Mouse (Mus musculus) liver, embryonic 14.5 days (tissue): Measurements from ENCODE around the gene Rbm19. TPM values are rescaled to one million over a fixed set of nuclear protein-coding genes. Genes with fewer than 3 reads are reported as not detected.

Experiments
- ATAC-seq: fragments of 200-750 bp; cut with Nextera tagmentation; 2 replicates; pipeline ENCODE4 v1.8.0; 2017; ENCODE audit warnings: moderate number of reproducible peaks, mild to moderate bottlenecking, moderate library complexity; ENCODE audit not compliant: insufficient read depth
- DNase-seq, 3 experiments: peaks; one replicate each; pipeline ENCODE4 v3.0.0-alpha.2; 2012 to 2013; ENCODE audit warnings: low read depth in 3 of 3, low spot score in 3 of 3
- H3K27ac ChIP-seq: fragments of 300-500 bp; sonication (generic); 2 replicates; pipeline ENCODE4 v1.5.1; 2014; ENCODE audit warnings: moderate library complexity, mild to moderate bottlenecking, control low read depth, inconsistent platforms
- H3K27me3 ChIP-seq: fragments of 300-500 bp; sonication (generic); 2 replicates; pipeline ENCODE4 v1.6.1; 2014; ENCODE audit warnings: mild to moderate bottlenecking, low read length, moderate library complexity; ENCODE audit not compliant: control insufficient read depth, insufficient read depth
- H3K36me3 ChIP-seq: fragments of 300-500 bp; sonication (generic); replicated peaks from 2 replicates; pipeline ENCODE4 v1.6.1; 2014; ENCODE audit warnings: low read depth; ENCODE audit not compliant: control insufficient read depth, insufficient read depth
- H3K4me1 ChIP-seq, 2 experiments: fragments of 200-500 bp in 1 of 2; fragments of 300-500 bp in 1 of 2; sonication (generic) in 1 of 2; replicated peaks; 2 replicates each; pipeline ENCODE4 v1.6.1; 2012 to 2014; ENCODE audit warnings: antibody characterized with exemption in 1 of 2, inconsistent platforms in 1 of 2, low read length in 1 of 2; ENCODE audit not compliant: control insufficient read depth in 2 of 2, insufficient read depth in 2 of 2
- H3K4me2 ChIP-seq: fragments of 300-500 bp; sonication (generic); 2 replicates; pipeline ENCODE4 v1.6.1; 2014; ENCODE audit warnings: low read depth, mild to moderate bottlenecking, control low read depth, moderate library complexity
- H3K4me3 ChIP-seq, 2 experiments: fragments of 200-500 bp in 1 of 2; fragments of 300-500 bp in 1 of 2; sonication (generic) in 1 of 2; 2 replicates each; pipeline ENCODE4 v1.5.1; 2012 to 2014; ENCODE audit warnings: low read depth in 2 of 2, low read length in 2 of 2, mild to moderate bottlenecking in 2 of 2, control low read depth in 1 of 2, inconsistent platforms in 1 of 2, moderate library complexity in 1 of 2; ENCODE audit not compliant: insufficient read depth in 1 of 2
- H3K9ac ChIP-seq: fragments of 300-500 bp; sonication (generic); replicated peaks from 2 replicates; pipeline ENCODE4 v1.6.1; 2014; ENCODE audit warnings: mild to moderate bottlenecking, control low read depth, moderate library complexity
- H3K9me3 ChIP-seq: fragments of 300-500 bp; sonication (generic); 2 replicates; pipeline ENCODE4 v1.6.1; 2016; ENCODE audit warnings: low read length, mixed read lengths; ENCODE audit not compliant: control insufficient read depth
- CTCF ChIP-seq: IDR thresholded peaks from 2 replicates; pipeline ENCODE4 v1.5.1; 2016; ENCODE audit warnings: antibody characterized with exemption, low read depth, control low read depth
- EP300 ChIP-seq: IDR thresholded peaks from 2 replicates; pipeline ENCODE4 v1.6.1; 2016; ENCODE audit warnings: antibody characterized with exemption, low read depth
- WGBS: fragments of 180-500 bp; shearing (Covaris S2); extraction: QIAGEN DNeasy Blood & Tissue Kit; methylation state at CpG from one replicate; pipeline ENCODE4 v1.1.7; 2014; ENCODE audit not compliant: insufficient replicate concordance; 5-methylcytosine and 5-hydroxymethylcytosine counted together
- polyA plus RNA-seq, 2 experiments: library from polyadenylated mRNA; depleted of rRNA in 1 of 2; stranded (reverse) in 1 of 2; unstranded in 1 of 2; fragments of >200 nt; fragmentation: Nextera tagmentation in 1 of 2; extraction: Ambion mirVana in 1 of 2; gene quantifications; 2 replicates each; pipeline versions ENCODE4 v1.2.1 to v1.2.3; 2012 to 2014

Gene Rbm19
- polyA plus RNA-seq, 2 experiments: 6.8 to 11.1 TPM

GRCm38 (mm10) chr5:120228613-120229409, 112.5 kb downstream of the Rbm19 start:
- Histone ChIP-seq H3K36me3 (no peaks in the 10 kb centered on the region), H3K27me3 (no peaks in the 10 kb centered on the region), H3K4me3 (no peak overlapping the region), H3K4me1 (no peaks in the 10 kb centered on the region; a peak in 1 of 4 replicates), H3K4me2 (0 out of 2 replicates have a peak overlapping the region, but pooled peaks have one; percentile 12), H3K9ac (no peak overlapping the region), H3K27ac (no peak overlapping the region), H3K9me3 (no peaks in the 10 kb centered on the region)
- ATAC-seq: no peak
- TF ChIP-seq CTCF: no peak
- TF ChIP-seq EP300: no peak
- peak in 1 of 3 experiments; percentile 5 for DNase-seq
- WGBS: 56% methylated on average over 20 of the region's 20 CpGs

- Histone ChIP-seq H3K4me1 (no peaks in the 10 kb centered on the region), H3K9me3 (no peaks in the 10 kb centered on the region), H3K27ac (no peak overlapping the region), H3K9ac (no peak overlapping the region), H3K36me3 (no peaks in the 10 kb centered on the region), H3K4me3 (no peak overlapping the region), H3K27me3 (no peaks in the 10 kb centered on the region), H3K4me2 (no peak overlapping the region)
- WGBS: 12% methylated on average over 25 of the region's 25 CpGs
- no peak for TF ChIP-seq CTCF
- no peak for TF ChIP-seq EP300
- ATAC-seq (no peak), DNase-seq (no peak)
Observed at GRCm38 (mm10) chr5:120231435-120232147, 115.3 kb downstream of the Rbm19 start.

- Histone ChIP-seq H3K4me2 (no peak overlapping the region), H3K9me3 (no peaks in the 10 kb centered on the region), H3K4me3 (no peak overlapping the region), H3K27me3 (no peaks in the 10 kb centered on the region), H3K27ac (no peak overlapping the region), H3K9ac (no peak overlapping the region), H3K4me1 (no peaks in the 10 kb centered on the region), H3K36me3 (no peaks in the 10 kb centered on the region)
- DNase-seq: no peak
- no peak for ATAC-seq
- 44% methylated on average over 5 of the region's 5 CpGs for WGBS
- TF ChIP-seq CTCF: no peak
- TF ChIP-seq EP300: no peak
Observed at GRCm38 (mm10) chr5:120235147-120235546, 118.9 kb downstream of the Rbm19 start.

GRCm38 (mm10) chr5:120235571-120235970, 119.3 kb downstream of the Rbm19 start:
- Histone ChIP-seq H3K4me2 (no peak overlapping the region), H3K27me3 (no peaks in the 10 kb centered on the region), H3K9me3 (no peaks in the 10 kb centered on the region), H3K27ac (no peak overlapping the region), H3K4me3 (no peak overlapping the region), H3K4me1 (no peaks in the 10 kb centered on the region), H3K36me3 (no peaks in the 10 kb centered on the region), H3K9ac (no peak overlapping the region)
- WGBS: 63% methylated on average over 11 of the region's 11 CpGs
- no peak for DNase-seq
- no peak for TF ChIP-seq CTCF
- TF ChIP-seq EP300: no peak
- no peak for ATAC-seq

- Histone ChIP-seq H3K4me3 (no peak overlapping the region), H3K27me3 (no peaks in the 10 kb centered on the region), H3K9me3 (no peaks in the 10 kb centered on the region), H3K4me2 (no peak overlapping the region), H3K9ac (no peak overlapping the region), H3K4me1 (no peaks in the 10 kb centered on the region), H3K27ac (no peak overlapping the region), H3K36me3 (no peaks in the 10 kb centered on the region)
- 66% methylated on average over 7 of the region's 7 CpGs for WGBS
- no peak for ATAC-seq
- DNase-seq: no peak
- no peak for TF ChIP-seq CTCF
- TF ChIP-seq EP300: no peak
Observed at GRCm38 (mm10) chr5:120240071-120240470, 123.8 kb downstream of the Rbm19 start.
